Mouse (Mus musculus): ENCODE data around the gene Slc25a54.

DNA sequence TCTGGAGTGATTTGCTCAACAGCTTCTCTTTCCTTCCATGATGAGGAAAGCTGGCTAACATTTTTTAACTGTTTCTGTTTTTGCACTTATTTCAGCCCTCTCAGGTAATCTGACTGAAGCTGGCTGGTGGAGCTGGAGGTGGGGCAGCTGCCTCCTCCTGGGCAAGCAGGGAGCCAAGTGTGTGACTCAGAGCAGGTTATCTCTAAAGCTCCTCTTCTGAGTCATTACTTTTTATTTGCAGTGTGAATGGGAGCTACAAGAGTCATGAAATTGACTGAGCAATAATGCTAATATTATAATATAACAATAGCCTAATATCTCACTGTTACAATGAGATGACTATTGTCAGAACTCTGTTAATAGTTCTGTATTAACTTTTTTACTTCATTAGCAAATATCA lies 36.9 kb downstream of the Slc25a54 start:
- no peak for TF ChIP-seq CTCF (IDR thresholded peaks at IDR 0.05; ENCODE audit: low read depth, low read length)
- no peak for TF ChIP-seq POLR2A (IDR thresholded peaks at IDR 0.05; ENCODE audit: borderline replicate concordance, low read depth, low read length)

Measured in bone marrow macrophage, adult 2 months (primary cell).